Mouse (Mus musculus) lung, postnatal 0 days (tissue): ENCODE results near the gene Fam76b.

Experiments
- CTCF ChIP-seq: IDR thresholded peaks from 2 replicates; pipeline ENCODE4 v1.5.1; 2016; ENCODE audit warnings: antibody characterized with exemption, mild to moderate bottlenecking
- EP300 ChIP-seq: IDR thresholded peaks from 2 replicates; pipeline ENCODE4 v1.6.1; 2016; ENCODE audit warnings: antibody characterized with exemption, mild to moderate bottlenecking, control low read depth

DNA sequence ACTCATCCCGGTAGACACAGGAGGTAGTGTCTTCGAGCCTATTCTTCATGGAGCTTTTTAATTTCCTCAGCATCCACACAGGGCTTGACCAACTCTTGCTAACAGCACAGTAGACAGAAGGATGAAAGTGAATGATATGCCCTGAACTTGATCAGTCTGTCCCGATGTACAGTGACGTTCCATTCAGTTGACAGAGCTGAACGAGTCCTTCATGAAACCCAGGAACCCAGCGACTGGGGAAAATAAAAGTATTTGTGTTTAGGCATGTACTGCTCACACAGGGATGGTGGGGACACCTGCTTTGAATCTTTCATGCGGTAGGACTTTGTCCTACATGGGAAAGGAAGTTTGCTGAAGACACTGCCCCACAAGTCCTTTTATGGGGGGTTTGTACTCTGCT lies 67.4 kb downstream of the Fam76b start:
- TF ChIP-seq CTCF (no peak), EP300 (no peak)
